ENCODE assay signal across 9 mouse cellular contexts in genomic region chr11:33028920-33029319, GRCm38 (mm10).
DNase-seq lines count a peak whose midpoint lies in the region; ATAC-seq and TF ChIP-seq lines count a peak whose summit lies in the region.
"Had no signal": no experiment of that assay in that cellular context is flagged by ENCODE, and none has a peak within 500 bp of the region (broad histone marks: within the 10 kb centered on the region; RNA-seq: fewer than 3 reads in every experiment).

No protein-coding gene starts in this region.

- peak; percentile 78 for TF ChIP-seq CTCF in gastrocnemius, adult 2 months (IDR thresholded peaks at IDR 0.05)
- peak; percentile 70 for TF ChIP-seq CTCF in E14TG2a.4 (conservative IDR thresholded peaks at IDR 0.05; ENCODE audit: low read length)

- no peaks in the 10 kb centered on the region for H3K36me3 ChIP-seq in E14TG2a.4 (ENCODE audit: insufficient read depth, low read length)
- H3K36me3 ChIP-seq in forebrain, embryonic 10.5 days (replicated peaks): no peaks in the 10 kb centered on the region
- H3K36me3 ChIP-seq: liver, embryonic 13.5 days had no signal

- H3K27me3 ChIP-seq in E14TG2a.4 (ENCODE audit: insufficient read depth, low read length): no peaks in the 10 kb centered on the region
- H3K27me3 ChIP-seq in forebrain, embryonic 10.5 days (ENCODE audit: poor library complexity, severe bottlenecking): no peaks in the 10 kb centered on the region
- H3K27me3 ChIP-seq: liver, embryonic 13.5 days had no signal

- H3K9me3 ChIP-seq in E14TG2a.4 (ENCODE audit: low read length): no peaks in the 10 kb centered on the region
- H3K9me3 ChIP-seq in forebrain, embryonic 10.5 days: 0 out of 2 replicates have a peak, but pooled peaks cover under 1% of the 10 kb centered on the region
- H3K9me3 ChIP-seq: liver, embryonic 13.5 days had no signal

- peak; percentile 54; the same call in 1 of the 2 replicates for ATAC-seq in common myeloid progenitor, adult 5-6 weeks (replicated peaks; ENCODE audit: low read depth, poor library complexity, severe bottlenecking)

- no peak overlapping the region for H3K27ac ChIP-seq in gastrocnemius, adult 2 months
- no peak overlapping the region for H3K27ac ChIP-seq in forebrain, embryonic 10.5 days
- H3K27ac ChIP-seq: liver, embryonic 13.5 days had no signal

- no peak overlapping the region for H3K4me3 ChIP-seq in gastrocnemius, adult 2 months
- no peak overlapping the region for H3K4me3 ChIP-seq in E14TG2a.4 (replicated peaks; ENCODE audit: low read length)
- no peak overlapping the region for H3K4me3 ChIP-seq in forebrain, embryonic 10.5 days
- H3K4me3 ChIP-seq: liver, embryonic 13.5 days had no signal

- intact Hi-C loops in gastrocnemius, adult 2 months (cut with DNase I): loop anchor here (1.0 kb wide), 1 partner anchor 119 kb away; no protein-coding TSS in a partner anchor

- no peak for DNase-seq in gastrocnemius, adult 2 months
- DNase-seq in gastrocnemius, postnatal 10 days: no peak
- peak; percentile 22 for DNase-seq in lung, postnatal 25 days (ENCODE audit: low spot score)
- DNase-seq in right cerebral cortex, postnatal 14 days: no peak
- DNase-seq in right cerebral cortex, adult 18-20 months: no peak
- DNase-seq in forebrain, embryonic 10.5 days (ENCODE audit: extremely low spot score, low spot score): no peak
- DNase-seq: liver, embryonic 13.5 days had no signal

- H3K4me1 ChIP-seq in E14TG2a.4 (replicated peaks; ENCODE audit: low read depth, low read length): peaks cover 4% of the 10 kb centered on the region; the same call in 1 of the 2 replicates
- H3K4me1 ChIP-seq in forebrain, embryonic 10.5 days: no peaks in the 10 kb centered on the region
- H3K4me1 ChIP-seq: liver, embryonic 13.5 days had no signal
